Mouse (Mus musculus) left cerebral cortex, adult 6 months (tissue): ENCODE data around the gene Trarg1. TPM values are rescaled to one million over a fixed set of nuclear protein-coding genes. Genes with fewer than 3 reads are reported as not detected.

Experiments
- long read RNA-seq, 2 experiments: library from polyadenylated mRNA; unstranded; transcript quantifications; one replicate each; pipeline ENCODE4 v2.0.0; 2019 to 2020
- polyA plus RNA-seq: library from polyadenylated mRNA; unstranded; fragments of <200 nt; fragmentation: Nextera tagmentation; gene quantifications from 2 replicates; pipeline ENCODE4 v1.2.3, GENCODE M21; 2021

The Trarg1 gene
- polyA plus RNA-seq = 0.69 TPM in 2 replicates
- long read RNA-seq, experiment 1, partial matches to known transcripts = 0 of 1 reads
- long read RNA-seq, experiment 1, other reads (novel, unspliced or antisense) = 1 of 1 reads
- long read RNA-seq, experiment 2 = 0 reads

GRCm38 (mm10) chr11:76679508-76679907, at the start of gene Trarg1:
TSS of gene Trarg1 (plus strand) at chr11:76679808.

GRCm38 (mm10) chr11:76671871-76672475, 7.6 kb upstream of the Trarg1 start, which contains the start of gene Bhlha9:
TSS of gene Bhlha9 (plus strand) at chr11:76672470.

Other genes with a start within 250 kb of the Trarg1 start
- gene Abr, start 57.5 kb upstream of the Trarg1 start, polyA plus RNA-seq = 88.4 and 95.9 TPM in 2 replicates
- gene Bhlha9, start 7.3 kb upstream of the Trarg1 start, polyA plus RNA-seq = 2.4 and 4.8 TPM in 2 replicates
- 14.7 and 26.9 TPM in 2 replicates for gene Gosr1, start 83.8 kb downstream of the Trarg1 start, polyA plus RNA-seq
- 6.3 and 10.1 TPM in 2 replicates for gene Cpd, start 167.2 kb downstream of the Trarg1 start, polyA plus RNA-seq
- gene Tmigd1, start 222.4 kb downstream of the Trarg1 start, polyA plus RNA-seq = not detected in 2 replicates
- gene Blmh, start 245.0 kb downstream of the Trarg1 start, polyA plus RNA-seq = 49.7 and 70.4 TPM in 2 replicates